16 mouse cellular contexts compared by ENCODE assay signal in the genomic region with DNA sequence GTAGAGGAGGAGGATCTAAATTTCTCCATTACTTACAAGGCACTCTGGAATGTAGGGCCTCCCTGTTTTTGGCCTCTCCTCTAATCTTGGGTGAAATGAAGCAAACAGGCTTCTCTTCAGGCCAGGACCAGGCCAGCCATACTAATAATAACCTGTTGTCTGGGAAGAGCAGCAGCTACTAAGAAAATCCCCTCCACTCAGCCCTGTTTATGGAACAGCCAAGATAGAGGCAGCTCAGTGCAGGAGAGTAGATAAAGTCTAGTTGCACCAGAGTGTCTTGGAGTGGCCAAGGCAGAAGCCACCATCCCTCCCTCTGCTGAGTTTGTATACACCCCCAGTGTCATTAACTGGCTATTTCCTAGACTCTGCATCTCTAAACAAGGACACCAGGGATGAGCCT.
A peak's percentile ranks its signal among the peaks of the same experiment; 100 is the strongest.
DNase-seq lines count a peak whose midpoint lies in the region; ATAC-seq and TF ChIP-seq lines count a peak whose summit lies in the region.
"Had no signal": no experiment of that assay in that cellular context is flagged by ENCODE, and none has a peak within 500 bp of the region (broad histone marks: within the 10 kb centered on the region; RNA-seq: fewer than 3 reads in every experiment).

No protein-coding gene starts in this region.

- no peak overlapping the region for H3K4me3 ChIP-seq in heart, embryonic 15.5 days
- H3K4me3 ChIP-seq in lung, embryonic 14.5 days (ENCODE audit: low read depth, low read length): no peak overlapping the region
- no peak overlapping the region for H3K4me3 ChIP-seq in hindbrain, embryonic 13.5 days
- no peak overlapping the region for H3K4me3 ChIP-seq in layer of hippocampus, adult 2 months
- H3K4me3 ChIP-seq: embryonic facial prominence, embryonic 10.5 days; neural tube, embryonic 12.5 days had no signal

- no peaks in the 10 kb centered on the region for H3K9me3 ChIP-seq in heart, embryonic 15.5 days (replicated peaks)
- no peaks in the 10 kb centered on the region for H3K9me3 ChIP-seq in lung, embryonic 14.5 days (ENCODE audit: low read depth, low read length)
- no peaks in the 10 kb centered on the region for H3K9me3 ChIP-seq in hindbrain, embryonic 13.5 days
- H3K9me3 ChIP-seq: embryonic facial prominence, embryonic 10.5 days; neural tube, embryonic 12.5 days had no signal

- TF ChIP-seq CTCF in lung, embryonic 14.5 days (IDR thresholded peaks at IDR 0.05; ENCODE audit: low read depth): no peak
- no peak for TF ChIP-seq CTCF in layer of hippocampus, adult 2 months (conservative IDR thresholded peaks at IDR 0.05)

- no peak overlapping the region for H3K9ac ChIP-seq in heart, embryonic 15.5 days
- no peak overlapping the region for H3K9ac ChIP-seq in lung, embryonic 14.5 days
- no peak overlapping the region for H3K9ac ChIP-seq in hindbrain, embryonic 13.5 days
- H3K9ac ChIP-seq: liver, embryonic 14.5 days; neural tube, embryonic 12.5 days had no signal

- intact Hi-C loops in heart, postnatal 25 days (cut with DNase I): no loop called here

- H3K27ac ChIP-seq in heart, embryonic 15.5 days: peak overlapping the region; percentile 74
- peak overlapping the region; percentile 12; the same call in 1 of the 2 replicates for H3K27ac ChIP-seq in lung, embryonic 14.5 days (ENCODE audit: low read depth)
- 0 out of 2 replicates have a peak overlapping the region, but pooled peaks have one; percentile 41 for H3K27ac ChIP-seq in hindbrain, embryonic 13.5 days
- H3K27ac ChIP-seq in layer of hippocampus, adult 2 months: no peak overlapping the region
- H3K27ac ChIP-seq: embryonic facial prominence, embryonic 10.5 days; liver, embryonic 14.5 days; neural tube, embryonic 12.5 days had no signal

- no peak for DNase-seq in heart, postnatal 25 days (ENCODE audit: low spot score)
- DNase-seq in lung, embryonic 14.5 days: no peak
- DNase-seq in lung, postnatal 25 days (ENCODE audit: low spot score): no peak
- DNase-seq in layer of hippocampus, adult 2 months (ENCODE audit: low spot score in 2 of 2): no peak
- DNase-seq: adrenal gland, adult 2 months; cerebellum, postnatal 14 days; gastrocnemius, postnatal 14 days; retina, postnatal 1 day; spleen, adult 18-20 months had no signal

- peaks cover 75% of the 10 kb centered on the region for H3K4me1 ChIP-seq in heart, embryonic 15.5 days (replicated peaks)
- peaks cover 21% of the 10 kb centered on the region for H3K4me1 ChIP-seq in lung, embryonic 14.5 days (ENCODE audit: insufficient read depth)
- H3K4me1 ChIP-seq in hindbrain, embryonic 13.5 days (replicated peaks): peaks cover 77% of the 10 kb centered on the region

- no peaks in the 10 kb centered on the region for H3K27me3 ChIP-seq in heart, embryonic 15.5 days
- no peaks in the 10 kb centered on the region for H3K27me3 ChIP-seq in lung, embryonic 14.5 days (ENCODE audit: insufficient read depth, low read length)
- no peaks in the 10 kb centered on the region for H3K27me3 ChIP-seq in hindbrain, embryonic 13.5 days
- H3K27me3 ChIP-seq: CH12.LX; neural tube, embryonic 12.5 days had no signal

- no peak overlapping the region for H3K4me2 ChIP-seq in heart, embryonic 15.5 days
- H3K4me2 ChIP-seq in lung, embryonic 14.5 days: no peak overlapping the region
- H3K4me2 ChIP-seq in hindbrain, embryonic 13.5 days: no peak overlapping the region
- H3K4me2 ChIP-seq: neural tube, embryonic 12.5 days had no signal

- peak; percentile 12; the same call in 1 of the 2 replicates for ATAC-seq in heart, embryonic 15.5 days (replicated peaks; ENCODE audit: insufficient number of reproducible peaks, insufficient read depth, low FRiP score, low read depth)
- ATAC-seq in lung, embryonic 14.5 days (ENCODE audit: insufficient read depth): no peak
- ATAC-seq in hindbrain, embryonic 13.5 days (ENCODE audit: low FRiP score): no peak
- ATAC-seq in megakaryocyte progenitor cell, adult 5-6 weeks (replicated peaks; ENCODE audit: poor library complexity): peak; percentile 40

- H3K36me3 ChIP-seq in heart, embryonic 15.5 days: no peaks in the 10 kb centered on the region
- no peaks in the 10 kb centered on the region for H3K36me3 ChIP-seq in lung, embryonic 14.5 days (ENCODE audit: insufficient read depth)
- no peaks in the 10 kb centered on the region for H3K36me3 ChIP-seq in hindbrain, embryonic 13.5 days
- H3K36me3 ChIP-seq: neural tube, embryonic 12.5 days had no signal

Comparison
In these comparisons a context has a peak if more than half of its experiments do, and no peak if none do; other contexts are left out.
1. ATAC-seq: peak in heart, embryonic 15.5 days (single experiment) and megakaryocyte progenitor cell, adult 5-6 weeks (single experiment); none in lung, embryonic 14.5 days (single experiment) and hindbrain, embryonic 13.5 days (single experiment).